Mouse (Mus musculus) brain, embryonic 14.5 days (tissue): Measurements from ENCODE around the gene Fes.

ENCODE experiments used
- CTCF ChIP-seq: fragments of 200-500 bp; IDR thresholded peaks from 2 replicates; pipeline ENCODE4 v1.5.1; 2012; ENCODE audit warnings: inconsistent platforms, mild to moderate bottlenecking, moderate library complexity, borderline replicate concordance; ENCODE audit not compliant: insufficient read depth, insufficient read length; ENCODE audit errors: extremely low read depth
- POLR2A ChIP-seq: fragments of 200-500 bp; IDR thresholded peaks from 2 replicates; pipeline ENCODE4 v1.6.1; 2012; ENCODE audit warnings: mild to moderate bottlenecking, inconsistent platforms, borderline replicate concordance; ENCODE audit not compliant: poor library complexity, insufficient read depth, insufficient read length, severe bottlenecking; ENCODE audit errors: extremely low read depth

GRCm38 (mm10) chr7:80394600-80394999, 6.9 kb upstream of the Fes start:
- TF ChIP-seq POLR2A = no peak
- TF ChIP-seq CTCF = no peak
